Mouse (Mus musculus): ENCODE results near the gene Cmtr1. TPM values are rescaled to one million over a fixed set of nuclear protein-coding genes. Genes with fewer than 3 reads are reported as not detected.

Cmtr1 gene
- polyA plus RNA-seq (2015; fragmentation: Illumina TruSeq; extraction: RNeasy Lipid Tissue Mini Kit (QIAGEN cat#74804); ENCODE audit: insufficient read depth, low read depth, low replicate concordance), result 9.2 TPM

GRCm38 (mm10) chr17:29660076-29660761 lies at the start of gene Cmtr1:
Cmtr1 (plus strand) TSS chr17:29660595.

GRCm38 (mm10) chr17:29614115-29615023 lies 46.0 kb upstream of the Cmtr1 start, which contains the start of the genes Rnf8 and Gm28043:
Rnf8 (plus strand) TSS chr17:29614790.
Gm28043 (plus strand) TSS chr17:29614876.

GRCm38 (mm10) chr17:29716732-29717445 lies 56.5 kb downstream of the Cmtr1 start, which contains the start of gene Ccdc167:
Ccdc167 (minus strand) TSS chr17:29717044.

Other genes with a start within 250 kb of the Cmtr1 start
- 6.6 TPM for gene Pim1, start 169.8 kb upstream of the Cmtr1 start, polyA plus RNA-seq (2015; fragmentation: Illumina TruSeq; extraction: RNeasy Lipid Tissue Mini Kit (QIAGEN cat#74804); ENCODE audit: insufficient read depth, low read depth, low replicate concordance)
- gene Gm17657, start 111.0 kb upstream of the Cmtr1 start, polyA plus RNA-seq (2015; fragmentation: Illumina TruSeq; extraction: RNeasy Lipid Tissue Mini Kit (QIAGEN cat#74804); ENCODE audit: insufficient read depth, low read depth, low replicate concordance), result not detected
- gene Tbc1d22b, start 110.8 kb upstream of the Cmtr1 start, polyA plus RNA-seq (2015; fragmentation: Illumina TruSeq; extraction: RNeasy Lipid Tissue Mini Kit (QIAGEN cat#74804); ENCODE audit: insufficient read depth, low read depth, low replicate concordance), result 5.9 TPM
- not detected for gene Tmem217, start 108.2 kb upstream of the Cmtr1 start, polyA plus RNA-seq (2015; fragmentation: Illumina TruSeq; extraction: RNeasy Lipid Tissue Mini Kit (QIAGEN cat#74804); ENCODE audit: insufficient read depth, low read depth, low replicate concordance)
- gene Rnf8, start 45.8 kb upstream of the Cmtr1 start, polyA plus RNA-seq (2015; fragmentation: Illumina TruSeq; extraction: RNeasy Lipid Tissue Mini Kit (QIAGEN cat#74804); ENCODE audit: insufficient read depth, low read depth, low replicate concordance), result 18.0 TPM
- 0.59 TPM for gene Gm28043, start 45.7 kb upstream of the Cmtr1 start, polyA plus RNA-seq (2015; fragmentation: Illumina TruSeq; extraction: RNeasy Lipid Tissue Mini Kit (QIAGEN cat#74804); ENCODE audit: insufficient read depth, low read depth, low replicate concordance)
- 5.4 TPM for gene Ccdc167, start 56.4 kb downstream of the Cmtr1 start, polyA plus RNA-seq (2015; fragmentation: Illumina TruSeq; extraction: RNeasy Lipid Tissue Mini Kit (QIAGEN cat#74804); ENCODE audit: insufficient read depth, low read depth, low replicate concordance)